Mouse (Mus musculus) kidney, embryonic 14.5 days (tissue): ENCODE results near the gene Pcif1. TPM values are rescaled to one million over a fixed set of nuclear protein-coding genes. Genes with fewer than 3 reads are reported as not detected.

Source experiments
- ATAC-seq: fragments of 200-750 bp; cut with Nextera tagmentation; 2 replicates; pipeline ENCODE4 v1.8.0; 2017; ENCODE audit warnings: moderate number of reproducible peaks, mild to moderate bottlenecking, moderate TSS enrichment, moderate library complexity; ENCODE audit not compliant: low FRiP score, low TSS enrichment
- H3K27ac ChIP-seq: fragments of 300-500 bp; sonication (generic); 2 replicates; pipeline ENCODE4 v1.5.1; 2014; ENCODE audit warnings: low read depth, mild to moderate bottlenecking, low read length, moderate library complexity, mixed read lengths
- H3K27me3 ChIP-seq: fragments of 300-500 bp; sonication (generic); 2 replicates; pipeline ENCODE4 v1.6.1; 2014; ENCODE audit warnings: mild to moderate bottlenecking, low read length; ENCODE audit not compliant: control insufficient read depth, insufficient read depth
- H3K36me3 ChIP-seq: fragments of 300-500 bp; sonication (generic); 2 replicates; pipeline ENCODE4 v1.6.1; 2014; ENCODE audit warnings: low read length, mixed read lengths; ENCODE audit not compliant: control insufficient read depth, insufficient read depth
- H3K4me1 ChIP-seq: fragments of 300-500 bp; sonication (generic); 2 replicates; pipeline ENCODE4 v1.6.1; 2014; ENCODE audit warnings: low read length, mixed read lengths; ENCODE audit not compliant: control insufficient read depth, insufficient read depth
- H3K4me2 ChIP-seq: fragments of 300-500 bp; sonication (generic); replicated peaks from 2 replicates; pipeline ENCODE4 v1.6.1; 2014; ENCODE audit warnings: low read depth, mild to moderate bottlenecking, low read length
- H3K4me3 ChIP-seq: fragments of 300-500 bp; sonication (generic); 2 replicates; pipeline ENCODE4 v1.5.1; 2014; ENCODE audit warnings: mild to moderate bottlenecking, low read length
- H3K9ac ChIP-seq: fragments of 300-500 bp; sonication (generic); 2 replicates; pipeline ENCODE4 v1.6.1; 2014; ENCODE audit warnings: low read depth, mild to moderate bottlenecking, low read length, moderate library complexity
- H3K9me3 ChIP-seq: fragments of 300-500 bp; sonication (generic); 2 replicates; pipeline ENCODE4 v1.6.1; 2016; ENCODE audit warnings: low read length; ENCODE audit not compliant: control insufficient read depth
- WGBS: fragments of 180-500 bp; shearing (Covaris S2); extraction: QIAGEN DNeasy Blood & Tissue Kit; methylation state at CpG from one replicate; pipeline ENCODE4 v1.1.7; 2014; 5-methylcytosine and 5-hydroxymethylcytosine counted together
- polyA plus RNA-seq: library from polyadenylated mRNA; unstranded; fragments of >200 nt; fragmentation: Nextera tagmentation; extraction: Ambion mirVana; gene quantifications from 2 replicates; pipeline ENCODE4 v1.2.1, GENCODE M21; 2014

Pcif1 gene
- polyA plus RNA-seq, 1 experiment from 2014 or later: 72.9 TPM

GRCm38 (mm10) chr2:164888996-164889395, 9.9 kb downstream of the Pcif1 start:
- Histone ChIP-seq H3K4me1 (no peaks in the 10 kb centered on the region), H3K27ac (no peak overlapping the region), H3K27me3 (no peaks in the 10 kb centered on the region), H3K4me3 (no peak overlapping the region), H3K4me2 (no peak overlapping the region), H3K36me3 (peaks cover 98% of the 10 kb centered on the region), H3K9ac (no peak overlapping the region), H3K9me3 (no peaks in the 10 kb centered on the region)
- 65% methylated on average over 12 of the region's 12 CpGs for WGBS
- peak; percentile 30 for ATAC-seq

GRCm38 (mm10) chr2:164889960-164890359, 10.9 kb downstream of the Pcif1 start:
- no peaks in the 10 kb centered on the region for H3K4me1 ChIP-seq
- H3K27ac ChIP-seq: no peak overlapping the region

GRCm38 (mm10) chr2:164890411-164891049, 11.4 kb downstream of the Pcif1 start:
- no peak overlapping the region for H3K4me2 ChIP-seq

More at GRCm38 (mm10) chr2:164889960-164890359, 10.9 kb downstream of the Pcif1 start:
- H3K9me3 ChIP-seq: no peaks in the 10 kb centered on the region
- H3K36me3 ChIP-seq: peaks cover 100% of the 10 kb centered on the region
- no peak overlapping the region for H3K4me3 ChIP-seq
- ATAC-seq: no peak
- no peak overlapping the region for H3K9ac ChIP-seq
- no peaks in the 10 kb centered on the region for H3K27me3 ChIP-seq
- 90% methylated on average over 2 of the region's 2 CpGs for WGBS
- H3K4me2 ChIP-seq: no peak overlapping the region

GRCm38 (mm10) chr2:164891056-164891834, 12.1 kb downstream of the Pcif1 start:
- whole genome bisulfite sequencing: 79% methylated on average over 13 of the region's 13 CpGs
- Histone ChIP-seq H3K4me1 (no peaks in the 10 kb centered on the region), H3K36me3 (peaks cover 100% of the 10 kb centered on the region), H3K9ac (0 out of 2 replicates have a peak overlapping the region, but pooled peaks have one; percentile 2), H3K9me3 (no peaks in the 10 kb centered on the region), H3K27ac (no peak overlapping the region), H3K27me3 (no peaks in the 10 kb centered on the region), H3K4me3 (no peak overlapping the region), H3K4me2 (no peak overlapping the region)
- ATAC-seq: no peak

More at GRCm38 (mm10) chr2:164890411-164891049, 11.4 kb downstream of the Pcif1 start:
- Histone ChIP-seq H3K27me3 (no peaks in the 10 kb centered on the region), H3K36me3 (peaks cover 100% of the 10 kb centered on the region), H3K9ac (no peak overlapping the region), H3K27ac (no peak overlapping the region), H3K9me3 (no peaks in the 10 kb centered on the region), H3K4me1 (no peaks in the 10 kb centered on the region), H3K4me3 (no peak overlapping the region)
- ATAC-seq: no peak
- WGBS: 90% methylated on average over 24 of the region's 24 CpGs

- no peak overlapping the region for H3K27ac ChIP-seq
- no peak for ATAC-seq
- H3K4me2 ChIP-seq: no peak overlapping the region
- H3K36me3 ChIP-seq: peaks cover 99% of the 10 kb centered on the region
- 90% methylated on average over 15 of the region's 15 CpGs for WGBS
- no peaks in the 10 kb centered on the region for H3K27me3 ChIP-seq
- no peak overlapping the region for H3K4me3 ChIP-seq
- H3K9me3 ChIP-seq: no peaks in the 10 kb centered on the region
- H3K4me1 ChIP-seq: no peaks in the 10 kb centered on the region
- peak overlapping the region; percentile 23; the same call in 1 of the 2 replicates for H3K9ac ChIP-seq
Observed at GRCm38 (mm10) chr2:164891908-164892695, 13.0 kb downstream of the Pcif1 start.

- H3K36me3 ChIP-seq: peaks cover 99% of the 10 kb centered on the region
- no peak overlapping the region for H3K4me2 ChIP-seq
- no peaks in the 10 kb centered on the region for H3K9me3 ChIP-seq
- no peak overlapping the region for H3K27ac ChIP-seq
- no peaks in the 10 kb centered on the region for H3K4me1 ChIP-seq
- H3K9ac ChIP-seq: peak overlapping the region; percentile 23; the same call in 1 of the 2 replicates
- H3K27me3 ChIP-seq: no peaks in the 10 kb centered on the region
- no peak overlapping the region for H3K4me3 ChIP-seq
- ATAC-seq: no peak
- WGBS: 92% methylated on average over 6 of the region's 6 CpGs
Observed at GRCm38 (mm10) chr2:164892696-164893216, 13.7 kb downstream of the Pcif1 start.

- no peak for ATAC-seq
- 63% methylated on average over 5 of the region's 5 CpGs for WGBS
- Histone ChIP-seq H3K4me1 (no peaks in the 10 kb centered on the region), H3K4me3 (no peak overlapping the region), H3K4me2 (no peak overlapping the region), H3K27ac (no peak overlapping the region), H3K9ac (no peak overlapping the region), H3K27me3 (no peaks in the 10 kb centered on the region), H3K9me3 (no peaks in the 10 kb centered on the region), H3K36me3 (peaks cover 99% of the 10 kb centered on the region)
Observed at GRCm38 (mm10) chr2:164894048-164894447, 14.9 kb downstream of the Pcif1 start.

GRCm38 (mm10) chr2:164894644-164895043, 15.5 kb downstream of the Pcif1 start:
- WGBS: 90% methylated on average over 1 of the region's 1 CpGs
- H3K4me2 ChIP-seq: no peak overlapping the region
- H3K9ac ChIP-seq: no peak overlapping the region
- peak; percentile 25; the same call in 1 of the 2 replicates for ATAC-seq
- H3K36me3 ChIP-seq: peaks cover 99% of the 10 kb centered on the region
- no peaks in the 10 kb centered on the region for H3K4me1 ChIP-seq
- no peak overlapping the region for H3K4me3 ChIP-seq
- H3K9me3 ChIP-seq: no peaks in the 10 kb centered on the region
- H3K27me3 ChIP-seq: no peaks in the 10 kb centered on the region
- H3K27ac ChIP-seq: no peak overlapping the region
